Mouse (Mus musculus) 3T3-L1 (cell line): ENCODE results near the gene 1700037H04Rik.

Source experiments
- DNase-seq: peaks from one replicate; pipeline ENCODE4 v3.0.0-alpha.2; 2015; ENCODE audit warnings: low read depth, low spot score

1700037H04Rik gene

GRCm38 (mm10) chr2:131147043-131147365 lies 12.9 kb downstream of the 1700037H04Rik start:
- DNase-seq = no peak

GRCm38 (mm10) chr2:131146193-131147042 lies 13.5 kb downstream of the 1700037H04Rik start:
- DNase-seq = no peak

GRCm38 (mm10) chr2:131145536-131145935 lies 14.3 kb downstream of the 1700037H04Rik start:
- DNase-seq = no peak

- no peak for DNase-seq
Observed at GRCm38 (mm10) chr2:131145121-131145520, 14.8 kb downstream of the 1700037H04Rik start.

GRCm38 (mm10) chr2:131143007-131143780 lies 16.7 kb downstream of the 1700037H04Rik start:
- DNase-seq = no peak

- DNase-seq = peak; percentile 63
Observed at GRCm38 (mm10) chr2:131142592-131142991, 17.3 kb downstream of the 1700037H04Rik start.

- no peak for DNase-seq
Observed at GRCm38 (mm10) chr2:131141336-131141986, 18.4 kb downstream of the 1700037H04Rik start.

- no peak for DNase-seq
Observed at GRCm38 (mm10) chr2:131140533-131140905, 19.4 kb downstream of the 1700037H04Rik start.

- DNase-seq = no peak
Observed at GRCm38 (mm10) chr2:131139886-131140532, 19.9 kb downstream of the 1700037H04Rik start.

- no peak for DNase-seq
Observed at GRCm38 (mm10) chr2:131139287-131139686, 20.6 kb downstream of the 1700037H04Rik start.

GRCm38 (mm10) chr2:131138760-131139159 lies 21.1 kb downstream of the 1700037H04Rik start:
- no peak for DNase-seq

GRCm38 (mm10) chr2:131138296-131138695 lies 21.6 kb downstream of the 1700037H04Rik start:
- DNase-seq = no peak

- no peak for DNase-seq
Observed at GRCm38 (mm10) chr2:131135521-131136139, 24.3 kb downstream of the 1700037H04Rik start.

- no peak for DNase-seq
Observed at GRCm38 (mm10) chr2:131134826-131135400, 25.0 kb downstream of the 1700037H04Rik start.

- no peak for DNase-seq
Observed at GRCm38 (mm10) chr2:131134381-131134780, 25.5 kb downstream of the 1700037H04Rik start.

- DNase-seq = no peak
Observed at GRCm38 (mm10) chr2:131132930-131133547, 26.8 kb downstream of the 1700037H04Rik start, which contains the start of gene Gm11037. Gene Gm11037, plus strand, starts transcription at chr2:131133497.

- no peak for DNase-seq
Observed at GRCm38 (mm10) chr2:131132111-131132888, 27.6 kb downstream of the 1700037H04Rik start.

- no peak for DNase-seq
Observed at GRCm38 (mm10) chr2:131130849-131131248, 29.0 kb downstream of the 1700037H04Rik start.

- no peak for DNase-seq
Observed at GRCm38 (mm10) chr2:131129836-131130235, 30.0 kb downstream of the 1700037H04Rik start.
